Mouse (Mus musculus) kidney, postnatal 0 days (tissue): Measurements from ENCODE around the gene Rho. TPM values are rescaled to one million over a fixed set of nuclear protein-coding genes. Genes with fewer than 3 reads are reported as not detected.

ENCODE experiments used
- ATAC-seq: fragments of 200-750 bp; cut with Nextera tagmentation; replicated peaks from 2 replicates; pipeline ENCODE4 v1.8.0; 2017; ENCODE audit warnings: low read depth, moderate number of reproducible peaks, moderate TSS enrichment, moderate library complexity; ENCODE audit not compliant: low FRiP score
- DNase-seq: peaks from one replicate; pipeline ENCODE4 v3.0.0-alpha.2; 2016; ENCODE audit warnings: low spot score
- H3K27ac ChIP-seq: fragments of 300-500 bp; sonication (generic); 2 replicates; pipeline ENCODE4 v1.5.1; 2014; ENCODE audit warnings: mild to moderate bottlenecking
- H3K27me3 ChIP-seq: fragments of 300-500 bp; sonication (generic); 2 replicates; pipeline ENCODE4 v1.6.1; 2014; ENCODE audit warnings: low read length, mixed read lengths; ENCODE audit not compliant: insufficient read depth
- H3K36me3 ChIP-seq: fragments of 300-500 bp; sonication (generic); 2 replicates; pipeline ENCODE4 v1.6.1; 2014; ENCODE audit warnings: low read length, mixed read lengths; ENCODE audit not compliant: insufficient read depth
- H3K4me1 ChIP-seq: fragments of 300-500 bp; sonication (generic); replicated peaks from 2 replicates; pipeline ENCODE4 v1.6.1; 2014; ENCODE audit warnings: antibody characterized with exemption, low read length, mixed read lengths; ENCODE audit not compliant: insufficient read depth
- H3K4me2 ChIP-seq: fragments of 300-500 bp; sonication (generic); 2 replicates; pipeline ENCODE4 v1.6.1; 2014; ENCODE audit warnings: mild to moderate bottlenecking, low read length, moderate library complexity, mixed read lengths
- H3K4me3 ChIP-seq: fragments of 300-500 bp; sonication (generic); replicated peaks from 2 replicates; pipeline ENCODE4 v1.5.1; 2014; ENCODE audit warnings: low read depth, low read length
- H3K9ac ChIP-seq: fragments of 300-500 bp; sonication (generic); 2 replicates; pipeline ENCODE4 v1.6.1; 2014; ENCODE audit warnings: low read depth, low read length
- H3K9me3 ChIP-seq: fragments of 300-500 bp; sonication (generic); replicated peaks from 2 replicates; pipeline ENCODE4 v1.6.1; 2016; ENCODE audit warnings: low read length, inconsistent platforms, mixed read lengths
- CTCF ChIP-seq: IDR thresholded peaks from 2 replicates; pipeline ENCODE4 v1.5.1; 2016; ENCODE audit warnings: antibody characterized with exemption, low read depth, mild to moderate bottlenecking, moderate library complexity
- WGBS: fragments of 180-500 bp; shearing (Covaris S2); extraction: QIAGEN DNeasy Blood & Tissue Kit; methylation state at CpG from one replicate; pipeline ENCODE4 v1.1.7; 2014; 5-methylcytosine and 5-hydroxymethylcytosine counted together
- polyA plus RNA-seq: library from polyadenylated mRNA; unstranded; fragments of >200 nt; fragmentation: Nextera tagmentation; extraction: Ambion mirVana; gene quantifications from 2 replicates; pipeline ENCODE4 v1.2.1, GENCODE M21; 2015

The Rho gene
- polyA plus RNA-seq, 1 experiment from 2014 or later = not detected

GRCm38 (mm10) chr6:115891497-115892061 lies 40.0 kb upstream of the Rho start:
- DNase-seq (peak; percentile 55), ATAC-seq (no peak)
- Histone ChIP-seq H3K27me3 (no peaks in the 10 kb centered on the region), H3K27ac (0 out of 2 replicates have a peak overlapping the region, but pooled peaks have one; percentile 25), H3K9ac (no peak overlapping the region), H3K4me1 (no peaks in the 10 kb centered on the region), H3K36me3 (peaks cover 19% of the 10 kb centered on the region; the same call in 1 of the 2 replicates), H3K4me3 (no peak overlapping the region), H3K4me2 (no peak overlapping the region), H3K9me3 (no peaks in the 10 kb centered on the region)
- WGBS = 63% methylated on average over 8 of the region's 8 CpGs
- no peak for TF ChIP-seq CTCF

GRCm38 (mm10) chr6:115892363-115892762 lies 39.2 kb upstream of the Rho start:
- no peak for TF ChIP-seq CTCF
- no peak overlapping the region for H3K27ac ChIP-seq
- 78% methylated on average over 3 of the region's 3 CpGs for WGBS
- H3K4me3 ChIP-seq = no peak overlapping the region
- H3K36me3 ChIP-seq = peaks cover 19% of the 10 kb centered on the region; the same call in 1 of the 2 replicates
- H3K27me3 ChIP-seq = no peaks in the 10 kb centered on the region
- no peak overlapping the region for H3K9ac ChIP-seq
- DNase-seq (no peak), ATAC-seq (no peak)
- H3K4me1 ChIP-seq = no peaks in the 10 kb centered on the region
- H3K4me2 ChIP-seq = no peak overlapping the region
- H3K9me3 ChIP-seq = no peaks in the 10 kb centered on the region

GRCm38 (mm10) chr6:115896346-115896745 lies 35.2 kb upstream of the Rho start:
- WGBS = 78% methylated on average over 1 of the region's 1 CpGs
- H3K4me2 ChIP-seq = no peak overlapping the region
- H3K9me3 ChIP-seq = no peaks in the 10 kb centered on the region
- no peaks in the 10 kb centered on the region for H3K27me3 ChIP-seq
- no peak overlapping the region for H3K27ac ChIP-seq
- TF ChIP-seq CTCF = no peak
- ATAC-seq (no peak), DNase-seq (no peak)
- H3K4me3 ChIP-seq = no peak overlapping the region
- H3K36me3 ChIP-seq = peaks cover 24% of the 10 kb centered on the region; the same call in 1 of the 2 replicates
- H3K9ac ChIP-seq = no peak overlapping the region
- H3K4me1 ChIP-seq = peaks cover 2% of the 10 kb centered on the region; the same call in 1 of the 2 replicates

DNA sequence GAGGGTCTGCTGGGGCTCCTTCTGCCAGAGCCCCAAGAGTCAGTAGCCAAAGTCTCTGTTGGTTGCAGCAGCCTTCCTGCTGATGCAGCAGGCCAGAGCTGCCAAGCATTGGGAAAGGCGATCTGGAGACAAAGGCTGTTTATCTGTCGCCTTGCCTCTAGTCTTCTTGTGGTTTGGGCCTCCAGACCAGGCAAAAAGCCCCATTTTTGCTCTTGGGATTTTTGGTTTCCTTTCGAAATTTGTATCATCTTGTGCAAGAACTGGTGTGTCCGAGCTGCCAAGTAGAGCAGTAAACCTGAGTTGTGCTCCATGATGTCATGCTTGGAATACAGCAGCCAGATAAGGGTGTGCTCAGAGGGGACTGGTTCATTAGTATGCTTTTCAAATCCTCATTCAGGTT lies 34.4 kb upstream of the Rho start:
- 77% methylated on average over 4 of the region's 4 CpGs for WGBS

DNA sequence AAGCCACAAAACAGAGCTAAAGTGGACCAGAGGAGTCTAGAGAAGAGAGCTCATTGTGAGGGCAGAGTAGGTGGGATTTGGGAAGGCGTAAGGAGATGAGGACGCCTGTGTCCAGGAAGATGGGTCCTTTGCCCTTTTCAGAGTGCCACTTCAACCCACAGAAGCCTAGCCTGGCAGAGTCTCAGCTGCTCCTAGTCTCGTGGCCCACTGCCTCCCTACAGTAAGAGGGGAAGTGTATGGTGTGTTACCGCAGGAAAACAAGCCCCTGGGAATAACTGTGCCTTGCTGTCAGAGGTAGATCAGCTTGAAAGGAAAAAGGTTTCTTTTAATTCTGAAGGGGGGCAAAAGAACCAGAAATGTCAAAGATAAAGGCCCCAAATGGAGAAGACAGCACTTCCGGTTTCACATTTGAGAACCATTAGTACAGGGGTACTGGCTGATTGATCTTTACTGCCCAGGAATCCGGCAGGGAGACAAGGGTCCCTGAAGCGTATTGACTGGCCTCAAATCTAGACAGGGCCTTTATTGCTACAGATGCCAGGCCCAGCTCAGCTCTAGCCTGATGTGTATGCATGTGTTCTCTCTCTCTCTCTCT lies 33.5 kb upstream of the Rho start:
- no peak for DNase-seq
- Histone ChIP-seq H3K27me3 (no peaks in the 10 kb centered on the region), H3K9ac (no peak overlapping the region), H3K9me3 (no peaks in the 10 kb centered on the region), H3K4me3 (no peak overlapping the region), H3K27ac (no peak overlapping the region), H3K36me3 (peaks cover 29% of the 10 kb centered on the region), H3K4me1 (peaks cover 5% of the 10 kb centered on the region; the same call in 1 of the 2 replicates), H3K4me2 (no peak overlapping the region)
- WGBS = 76% methylated on average over 7 of the region's 7 CpGs
- no peak for ATAC-seq
- no peak for TF ChIP-seq CTCF

More for the DNA sequence above, 34.4 kb upstream of the Rho start:
- Histone ChIP-seq H3K9ac (no peak overlapping the region), H3K27me3 (no peaks in the 10 kb centered on the region), H3K4me1 (peaks cover 5% of the 10 kb centered on the region; the same call in 1 of the 2 replicates), H3K9me3 (no peaks in the 10 kb centered on the region), H3K27ac (no peak overlapping the region), H3K36me3 (peaks cover 24% of the 10 kb centered on the region; the same call in 1 of the 2 replicates), H3K4me3 (no peak overlapping the region), H3K4me2 (no peak overlapping the region)
- ATAC-seq (no peak), DNase-seq (no peak)
- no peak for TF ChIP-seq CTCF

DNA sequence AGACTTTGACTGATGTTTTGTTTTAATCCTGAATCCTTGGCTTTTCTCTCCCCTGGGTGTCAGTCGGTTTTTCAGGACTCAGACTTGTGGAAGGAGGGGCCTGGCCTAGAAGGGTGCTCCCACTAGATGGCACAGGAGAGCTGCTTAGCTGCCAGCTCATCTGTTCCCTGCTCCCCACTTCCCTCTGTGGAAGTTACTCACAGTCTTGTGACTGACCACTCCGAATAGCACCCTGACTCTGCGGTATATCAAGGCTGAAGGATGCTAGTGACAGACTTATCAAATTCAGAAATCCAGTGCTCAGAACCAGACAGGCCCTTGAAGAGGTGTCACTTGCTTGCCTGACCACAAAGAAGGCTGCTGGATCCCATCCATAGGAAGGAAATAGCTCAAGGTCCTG lies 30.5 kb upstream of the Rho start:
- 14% methylated on average over 3 of the region's 3 CpGs for WGBS
- H3K27ac ChIP-seq = peak overlapping the region; percentile 58
- H3K4me3 ChIP-seq = no peak overlapping the region
- H3K36me3 ChIP-seq = peaks cover 23% of the 10 kb centered on the region
- peak; percentile 90 for DNase-seq
- no peaks in the 10 kb centered on the region for H3K9me3 ChIP-seq
- no peak overlapping the region for H3K9ac ChIP-seq
- ATAC-seq = no peak; the same call in 1 of the 2 replicates
- H3K27me3 ChIP-seq = no peaks in the 10 kb centered on the region
- H3K4me2 ChIP-seq = no peak overlapping the region
- TF ChIP-seq CTCF = peak; percentile 91
- H3K4me1 ChIP-seq = peaks cover 5% of the 10 kb centered on the region; the same call in 1 of the 2 replicates
